14 mouse cellular contexts compared by ENCODE assay signal in the genomic region with DNA sequence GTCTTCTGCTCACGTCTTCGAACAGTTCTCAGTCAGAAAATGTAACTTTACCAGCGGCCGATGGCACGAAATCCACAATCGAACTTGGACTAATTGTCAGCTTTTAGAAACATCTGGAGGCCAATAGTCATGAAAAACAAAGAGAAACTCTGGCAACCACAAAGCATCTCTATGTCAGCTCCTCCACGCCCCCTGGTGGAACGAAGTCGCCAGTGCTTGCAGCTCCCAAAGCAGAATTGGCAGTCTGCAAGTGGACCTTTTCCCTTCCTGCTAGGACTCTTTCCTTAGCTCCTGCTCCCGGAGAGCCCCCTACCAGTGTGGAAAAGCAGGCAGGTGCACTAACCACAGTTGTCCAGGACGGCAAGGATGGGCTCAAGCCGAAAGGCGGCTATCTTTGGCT. TPM values are rescaled to one million over a fixed set of nuclear protein-coding genes. Genes with fewer than 3 reads are reported as not detected.
"Had no signal": no experiment of that assay in that cellular context is flagged by ENCODE, and none has a peak within 500 bp of the region (broad histone marks: within the 10 kb centered on the region; RNA-seq: fewer than 3 reads in every experiment).

No protein-coding gene starts in this region.

RNA-seq across cellular contexts. Expression of a gene that starts 41.0 kb away (rescaled TPM):
- total RNA-seq: layer of hippocampus, postnatal 36 days; left cerebral cortex, adult 8-10 months; left cerebral cortex, postnatal 25 days had no signal
- polyA plus RNA-seq: limb, embryonic 11.5 days; liver, embryonic 12.5 days; lung, embryonic 14.5 days; midbrain, embryonic 16.5 days had no signal

RNA-seq across cellular contexts. Expression of a gene that starts 47.1 kb away (rescaled TPM):
- total RNA-seq: layer of hippocampus, adult 18-20 months; layer of hippocampus, postnatal 36 days; left cerebral cortex, adult 8-10 months; left cerebral cortex, postnatal 25 days had no signal
- polyA plus RNA-seq: kidney, postnatal 0 days; limb, embryonic 11.5 days; limb, embryonic 15.5 days; liver, embryonic 12.5 days; liver, embryonic 16.5 days; lung, embryonic 14.5 days; midbrain, embryonic 16.5 days; spleen, adult 2 months; stomach, embryonic 16.5 days; thymus, postnatal 0 days had no signal
